8 mouse cellular contexts compared by ENCODE assay signal in the genomic region with DNA sequence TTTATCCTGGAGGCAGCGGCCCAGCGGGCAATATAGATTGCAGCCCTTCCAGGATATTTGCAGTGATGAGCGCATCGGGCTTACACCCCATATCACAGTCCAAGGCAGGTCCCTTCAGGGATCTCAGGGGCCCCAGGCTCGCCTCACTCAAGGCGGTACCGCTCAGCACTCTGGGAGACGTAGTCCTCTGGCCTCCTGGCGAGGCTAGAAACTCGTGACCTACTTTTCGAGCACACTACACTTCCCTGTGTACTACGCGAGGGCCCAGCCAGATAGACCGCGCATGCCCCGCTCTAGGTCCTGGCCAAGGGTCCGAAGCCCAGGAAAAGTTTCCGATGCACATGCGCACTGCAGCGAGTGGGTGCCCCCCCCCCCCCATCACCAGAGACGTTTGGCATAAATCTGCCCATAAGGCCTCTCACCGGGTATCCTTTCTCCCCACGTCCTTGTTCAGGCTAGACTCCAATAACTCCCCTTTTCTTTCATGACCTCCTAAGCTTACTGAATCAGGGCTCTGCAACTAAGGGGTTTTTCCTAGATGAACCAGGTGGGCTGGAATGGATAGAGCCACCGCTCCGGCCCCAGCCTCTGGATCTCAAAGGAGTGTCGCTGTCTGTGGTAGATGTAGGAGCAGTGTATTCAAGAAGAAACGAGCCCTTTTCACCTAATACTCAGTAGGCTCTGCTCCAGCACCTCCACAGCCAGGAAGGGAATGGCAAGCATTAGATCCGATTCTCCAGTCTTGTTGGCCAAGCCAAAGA. TPM values are rescaled to one million over a fixed set of nuclear protein-coding genes. Genes with fewer than 3 reads are reported as not detected.
A peak's percentile ranks its signal among the peaks of the same experiment; 100 is the strongest.
DNase-seq lines count a peak whose midpoint lies in the region; ATAC-seq and TF ChIP-seq lines count a peak whose summit lies in the region.

No protein-coding gene starts in this region.

- DNase-seq in c-Kit-negative CD71-positive TER-119-positive erythroid progenitor cells, embryonic 14.5 days (ENCODE audit: low read depth, low spot score) = peak; percentile 77
- DNase-seq in fibroblast of lung, adult 2 months (ENCODE audit: low read depth) = peak; percentile 85
- peak; percentile 92 for DNase-seq in kidney, postnatal 10 days
- peak; percentile 88 for DNase-seq in stomach, postnatal 0 days (ENCODE audit: low spot score)

- H3K36me3 ChIP-seq in E14TG2a.4 (ENCODE audit: insufficient read depth, low read length) = peaks cover 27% of the 10 kb centered on the region
- peaks cover 36% of the 10 kb centered on the region for H3K36me3 ChIP-seq in heart, embryonic 14.5 days (ENCODE audit: control insufficient read depth, insufficient read depth, low read length)
- H3K36me3 ChIP-seq in liver, embryonic 15.5 days (replicated peaks) = peaks cover 34% of the 10 kb centered on the region
- H3K36me3 ChIP-seq in neural tube, embryonic 12.5 days = peaks cover 19% of the 10 kb centered on the region
- peaks cover 3% of the 10 kb centered on the region; the same call in 1 of the 2 replicates for H3K36me3 ChIP-seq in stomach, postnatal 0 days (ENCODE audit: control insufficient read depth, insufficient read depth, low read length)

- H3K4me1 ChIP-seq in E14TG2a.4 (replicated peaks; ENCODE audit: low read depth, low read length) = peaks cover 57% of the 10 kb centered on the region
- peaks cover 6 to 15% of the 10 kb centered on the region in 2 experiments for H3K4me1 ChIP-seq in heart, embryonic 14.5 days (ENCODE audit: control insufficient read depth in 2 of 2, insufficient read depth in 2 of 2, low read length in 2 of 2)
- H3K4me1 ChIP-seq in liver, embryonic 15.5 days (replicated peaks) = peaks cover 66% of the 10 kb centered on the region
- H3K4me1 ChIP-seq in neural tube, embryonic 12.5 days = peaks cover 14% of the 10 kb centered on the region
- no peaks in the 10 kb centered on the region; the same call in 1 of the 2 replicates for H3K4me1 ChIP-seq in stomach, postnatal 0 days (replicated peaks; ENCODE audit: control insufficient read depth, insufficient read depth)

- under 1% methylated on average over 28 of the region's 28 CpGs for WGBS in heart, embryonic 14.5 days
- under 1% methylated on average over 28 of the region's 28 CpGs for WGBS in liver, embryonic 15.5 days (ENCODE audit: insufficient replicate concordance)
- WGBS in neural tube, embryonic 12.5 days = under 1% methylated on average over 28 of the region's 28 CpGs
- under 1% methylated on average over 28 of the region's 28 CpGs for WGBS in stomach, postnatal 0 days

- peak overlapping the region; percentile 94 for H3K4me3 ChIP-seq in E14TG2a.4 (replicated peaks; ENCODE audit: low read length)
- H3K4me3 ChIP-seq in heart, embryonic 14.5 days (ENCODE audit: control insufficient read depth in 1 of 2, insufficient read depth in 1 of 2, low read depth in 1 of 2, low read length in 2 of 2) = peak overlapping the region; percentile 79 to 84
- peak overlapping the region; percentile 87 for H3K4me3 ChIP-seq in liver, embryonic 15.5 days (replicated peaks)
- peak overlapping the region; percentile 89 for H3K4me3 ChIP-seq in neural tube, embryonic 12.5 days
- peak overlapping the region; percentile 84 for H3K4me3 ChIP-seq in stomach, postnatal 0 days (ENCODE audit: low read depth, low read length)

- H3K27ac ChIP-seq in heart, embryonic 14.5 days (replicated peaks in 1 of 2; ENCODE audit: control insufficient read depth in 1 of 2, insufficient read depth in 1 of 2, low read depth in 2 of 2, low read length in 2 of 2) = peak overlapping the region; percentile 56 to 97; a peak in 3 of 4 replicates
- H3K27ac ChIP-seq in liver, embryonic 15.5 days (replicated peaks) = peak overlapping the region; percentile 91
- H3K27ac ChIP-seq in neural tube, embryonic 12.5 days = no peak overlapping the region; the same call in 1 of the 2 replicates
- H3K27ac ChIP-seq in stomach, postnatal 0 days (replicated peaks) = peak overlapping the region; percentile 98

- peaks cover 10% of the 10 kb centered on the region for H3K9me3 ChIP-seq in E14TG2a.4 (ENCODE audit: low read length)
- H3K9me3 ChIP-seq in heart, embryonic 14.5 days (ENCODE audit: control insufficient read depth, low read length) = no peaks in the 10 kb centered on the region
- H3K9me3 ChIP-seq in liver, embryonic 15.5 days (replicated peaks) = no peaks in the 10 kb centered on the region
- H3K9me3 ChIP-seq in neural tube, embryonic 12.5 days = no peaks in the 10 kb centered on the region
- H3K9me3 ChIP-seq in stomach, postnatal 0 days (ENCODE audit: control insufficient read depth, low read length) = no peaks in the 10 kb centered on the region

- no peak for TF ChIP-seq EP300 in stomach, postnatal 0 days (optimal IDR thresholded peaks at IDR 0.05)

- H3K27me3 ChIP-seq in E14TG2a.4 (ENCODE audit: insufficient read depth, low read length) = peaks cover 26% of the 10 kb centered on the region
- H3K27me3 ChIP-seq in heart, embryonic 14.5 days (ENCODE audit: control insufficient read depth, insufficient read depth, low read length) = no peaks in the 10 kb centered on the region
- no peaks in the 10 kb centered on the region for H3K27me3 ChIP-seq in liver, embryonic 15.5 days
- H3K27me3 ChIP-seq in neural tube, embryonic 12.5 days (replicated peaks) = no peaks in the 10 kb centered on the region
- no peaks in the 10 kb centered on the region for H3K27me3 ChIP-seq in stomach, postnatal 0 days (ENCODE audit: control insufficient read depth, insufficient read depth, low read length)

- peak overlapping the region; percentile 94 for H3K4me2 ChIP-seq in heart, embryonic 14.5 days (ENCODE audit: low read length)
- H3K4me2 ChIP-seq in liver, embryonic 15.5 days = peak overlapping the region; percentile 96
- H3K4me2 ChIP-seq in neural tube, embryonic 12.5 days (replicated peaks) = peak overlapping the region; percentile 85
- H3K4me2 ChIP-seq in stomach, postnatal 0 days (replicated peaks; ENCODE audit: low read depth) = peak overlapping the region; percentile 60

- peak overlapping the region; percentile 95 for H3K9ac ChIP-seq in heart, embryonic 14.5 days (ENCODE audit: low read length)
- H3K9ac ChIP-seq in liver, embryonic 15.5 days = peak overlapping the region; percentile 95
- peak overlapping the region; percentile 82 for H3K9ac ChIP-seq in neural tube, embryonic 12.5 days
- H3K9ac ChIP-seq in stomach, postnatal 0 days (ENCODE audit: low read length) = peak overlapping the region; percentile 94

- TF ChIP-seq CTCF in E14TG2a.4 (conservative IDR thresholded peaks at IDR 0.05; ENCODE audit: low read length) = no peak
- no peak for TF ChIP-seq CTCF in stomach, postnatal 0 days (IDR thresholded peaks at IDR 0.05; ENCODE audit: low read depth)

- ATAC-seq in heart, embryonic 14.5 days (ENCODE audit: insufficient number of reproducible peaks, insufficient read depth, low FRiP score, low read depth) = peak; percentile 86
- peak; percentile 85 for ATAC-seq in liver, embryonic 15.5 days (ENCODE audit: insufficient read depth)
- ATAC-seq in neural tube, embryonic 12.5 days (ENCODE audit: low FRiP score, low read depth) = peak; percentile 87
- ATAC-seq in stomach, postnatal 0 days (ENCODE audit: low FRiP score, low TSS enrichment) = peak; percentile 89

RNA-seq across cellular contexts. Expression of a gene that starts 2.4 kb away (rescaled TPM):
- 10.3 and 12.4 TPM in 2 replicates for polyA plus RNA-seq in heart, embryonic 14.5 days (2014; fragmentation: Nextera tagmentation; extraction: Ambion mirVana)
- polyA plus RNA-seq in liver, embryonic 15.5 days (2015; fragmentation: Nextera tagmentation; extraction: Ambion mirVana) = 11.1 and 12.2 TPM in 2 replicates
- 21.6 and 21.7 TPM in 2 replicates for polyA plus RNA-seq in neural tube, embryonic 12.5 days (2016; fragmentation: Nextera tagmentation; extraction: Ambion mirVana)
- polyA plus RNA-seq in stomach, postnatal 0 days (2015; fragmentation: Nextera tagmentation; extraction: Ambion mirVana) = 18.8 and 20.5 TPM in 2 replicates

RNA-seq across cellular contexts. Expression of a gene that starts 15.5 kb away (rescaled TPM):
- polyA plus RNA-seq in heart, embryonic 14.5 days (2014; fragmentation: Nextera tagmentation; extraction: Ambion mirVana) = 103 and 106 TPM in 2 replicates
- 91.3 and 103 TPM in 2 replicates for polyA plus RNA-seq in liver, embryonic 15.5 days (2015; fragmentation: Nextera tagmentation; extraction: Ambion mirVana)
- polyA plus RNA-seq in neural tube, embryonic 12.5 days (2016; fragmentation: Nextera tagmentation; extraction: Ambion mirVana) = 123 and 126 TPM in 2 replicates
- polyA plus RNA-seq in stomach, postnatal 0 days (2015; fragmentation: Nextera tagmentation; extraction: Ambion mirVana) = 75.8 and 77.0 TPM in 2 replicates

RNA-seq across cellular contexts. Expression of a gene that starts 15.9 kb away (rescaled TPM):
- polyA plus RNA-seq in heart, embryonic 14.5 days (2014; fragmentation: Nextera tagmentation; extraction: Ambion mirVana) = 571 and 598 TPM in 2 replicates
- polyA plus RNA-seq in liver, embryonic 15.5 days (2015; fragmentation: Nextera tagmentation; extraction: Ambion mirVana) = 98.9 and 107 TPM in 2 replicates
- polyA plus RNA-seq in neural tube, embryonic 12.5 days (2016; fragmentation: Nextera tagmentation; extraction: Ambion mirVana) = 213 TPM in 2 replicates
- polyA plus RNA-seq in stomach, postnatal 0 days (2015; fragmentation: Nextera tagmentation; extraction: Ambion mirVana) = 130 and 141 TPM in 2 replicates

RNA-seq across cellular contexts. Expression of a gene that starts 54.0 kb away (rescaled TPM):
- polyA plus RNA-seq in heart, embryonic 14.5 days (2014; fragmentation: Nextera tagmentation; extraction: Ambion mirVana) = 23.4 and 25.8 TPM in 2 replicates
- polyA plus RNA-seq in liver, embryonic 15.5 days (2015; fragmentation: Nextera tagmentation; extraction: Ambion mirVana) = 6.2 and 8.1 TPM in 2 replicates
- polyA plus RNA-seq in neural tube, embryonic 12.5 days (2016; fragmentation: Nextera tagmentation; extraction: Ambion mirVana) = 23.2 and 24.9 TPM in 2 replicates
- 17.1 and 21.2 TPM in 2 replicates for polyA plus RNA-seq in stomach, postnatal 0 days (2015; fragmentation: Nextera tagmentation; extraction: Ambion mirVana)
